Mouse (Mus musculus): ENCODE measurements around the gene Fgf22. TPM values are rescaled to one million over a fixed set of nuclear protein-coding genes. Genes with fewer than 3 reads are reported as not detected.

Fgf22 gene
- polyA plus RNA-seq, 1 experiment from 2014 or later: 2.5 TPM

- H3K27me3 ChIP-seq: peaks cover 59% of the 10 kb centered on the region
- H3K9ac ChIP-seq: peak within 1 kb of the TSS; percentile 1; the same call in 1 of the 2 replicates
Observed at GRCm38 (mm10) chr10:79716254-79716987, 38.5 kb upstream of the Fgf22 start, which contains the start of gene Hcn2. TSS of gene Hcn2 (plus strand) at chr10:79716634.

GRCm38 (mm10) chr10:79716988-79717355, 37.9 kb upstream of the Fgf22 start:
- H3K4me1 ChIP-seq: peaks cover 21% of the 10 kb centered on the region
- H3K4me3 ChIP-seq (replicated peaks): peak overlapping the region; percentile 56
- H3K36me3 ChIP-seq: peaks cover 2% of the 10 kb centered on the region
- peak overlapping the region; percentile 98 for H3K4me2 ChIP-seq (replicated peaks)
- no peaks in the 10 kb centered on the region for H3K9me3 ChIP-seq (replicated peaks)
- peaks cover 59% of the 10 kb centered on the region for H3K27me3 ChIP-seq
- H3K9ac ChIP-seq: peak overlapping the region; percentile 1; the same call in 1 of the 2 replicates
- ATAC-seq (ENCODE audit: insufficient number of reproducible peaks, low FRiP score, low TSS enrichment, low read depth): no peak
- H3K27ac ChIP-seq (replicated peaks): no peak overlapping the region
- WGBS: under 1% methylated on average over 40 of the region's 44 CpGs

More at GRCm38 (mm10) chr10:79716254-79716987, 38.5 kb upstream of the Fgf22 start, which contains the start of gene Hcn2:
- no peak for ATAC-seq (ENCODE audit: insufficient number of reproducible peaks, low FRiP score, low TSS enrichment, low read depth)
- H3K36me3 ChIP-seq: peaks cover 7% of the 10 kb centered on the region
- H3K27ac ChIP-seq (replicated peaks): no peak within 1 kb of the TSS
- H3K4me3 ChIP-seq (replicated peaks): peak within 1 kb of the TSS; percentile 56
- H3K4me1 ChIP-seq: peaks cover 21% of the 10 kb centered on the region
- WGBS: 4% methylated on average over 29 of the region's 91 CpGs
- H3K9me3 ChIP-seq (replicated peaks): no peaks in the 10 kb centered on the region
- peak within 1 kb of the TSS; percentile 98 for H3K4me2 ChIP-seq (replicated peaks)

GRCm38 (mm10) chr10:79717640-79718357, 37.1 kb upstream of the Fgf22 start:
- peak overlapping the region; percentile 56 for H3K4me3 ChIP-seq (replicated peaks)
- ATAC-seq (ENCODE audit: insufficient number of reproducible peaks, low FRiP score, low TSS enrichment, low read depth): no peak
- H3K27me3 ChIP-seq: peaks cover 59% of the 10 kb centered on the region

GRCm38 (mm10) chr10:79721089-79721488, 33.8 kb upstream of the Fgf22 start:
- WGBS: 70% methylated on average over 5 of the region's 5 CpGs
- no peak overlapping the region for H3K9ac ChIP-seq
- no peaks in the 10 kb centered on the region for H3K36me3 ChIP-seq
- peaks cover 22% of the 10 kb centered on the region for H3K4me1 ChIP-seq
- H3K27ac ChIP-seq (replicated peaks): no peak overlapping the region
- H3K9me3 ChIP-seq (replicated peaks): no peaks in the 10 kb centered on the region
- H3K4me3 ChIP-seq (replicated peaks): no peak overlapping the region
- peaks cover 36% of the 10 kb centered on the region for H3K27me3 ChIP-seq
- H3K4me2 ChIP-seq (replicated peaks): no peak overlapping the region
- no peak for ATAC-seq (ENCODE audit: insufficient number of reproducible peaks, low FRiP score, low TSS enrichment, low read depth)

More at GRCm38 (mm10) chr10:79717640-79718357, 37.1 kb upstream of the Fgf22 start:
- Histone ChIP-seq H3K36me3 (no peaks in the 10 kb centered on the region), H3K4me2 (replicated peaks) (peak overlapping the region; percentile 98), H3K9me3 (replicated peaks) (no peaks in the 10 kb centered on the region), H3K27ac (replicated peaks) (no peak overlapping the region), H3K4me1 (peaks cover 25% of the 10 kb centered on the region), H3K9ac (no peak overlapping the region)
- 4% methylated on average over 43 of the region's 43 CpGs for WGBS

- Histone ChIP-seq H3K27ac (replicated peaks) (no peak overlapping the region), H3K4me3 (replicated peaks) (no peak overlapping the region), H3K4me1 (peaks cover 4% of the 10 kb centered on the region; the same call in 1 of the 2 replicates), H3K9me3 (replicated peaks) (no peaks in the 10 kb centered on the region), H3K27me3 (peaks cover 16% of the 10 kb centered on the region), H3K36me3 (no peaks in the 10 kb centered on the region), H3K9ac (no peak overlapping the region), H3K4me2 (replicated peaks) (no peak overlapping the region)
- ATAC-seq (ENCODE audit: insufficient number of reproducible peaks, low FRiP score, low TSS enrichment, low read depth): no peak
- whole genome bisulfite sequencing: 61% methylated on average over 6 of the region's 6 CpGs
Observed at GRCm38 (mm10) chr10:79723047-79723446, 31.8 kb upstream of the Fgf22 start.

- WGBS: 80% methylated on average over 7 of the region's 7 CpGs
- Histone ChIP-seq H3K27ac (replicated peaks) (no peak overlapping the region), H3K4me3 (replicated peaks) (no peak overlapping the region), H3K27me3 (peaks cover 10% of the 10 kb centered on the region), H3K4me1 (peaks cover 4% of the 10 kb centered on the region; the same call in 1 of the 2 replicates), H3K4me2 (replicated peaks) (no peak overlapping the region), H3K9me3 (replicated peaks) (no peaks in the 10 kb centered on the region), H3K36me3 (no peaks in the 10 kb centered on the region), H3K9ac (no peak overlapping the region)
- no peak for ATAC-seq (ENCODE audit: insufficient number of reproducible peaks, low FRiP score, low TSS enrichment, low read depth)
Observed at GRCm38 (mm10) chr10:79723692-79724091, 31.2 kb upstream of the Fgf22 start.

- no peak overlapping the region for H3K4me3 ChIP-seq (replicated peaks)
- H3K27ac ChIP-seq (replicated peaks): no peak overlapping the region
- no peaks in the 10 kb centered on the region; the same call in 1 of the 2 replicates for H3K27me3 ChIP-seq
- H3K9me3 ChIP-seq (replicated peaks): no peaks in the 10 kb centered on the region
- H3K9ac ChIP-seq: no peak overlapping the region
- H3K36me3 ChIP-seq: no peaks in the 10 kb centered on the region
- 32% methylated on average over 11 of the region's 11 CpGs for whole genome bisulfite sequencing
- no peak for ATAC-seq (ENCODE audit: insufficient number of reproducible peaks, low FRiP score, low TSS enrichment, low read depth)
- peaks cover 4% of the 10 kb centered on the region; the same call in 1 of the 2 replicates for H3K4me1 ChIP-seq
- no peak overlapping the region for H3K4me2 ChIP-seq (replicated peaks)
Observed at GRCm38 (mm10) chr10:79726090-79726489, 28.8 kb upstream of the Fgf22 start.

- 71% methylated on average over 28 of the region's 28 CpGs for WGBS
- H3K27me3 ChIP-seq: no peaks in the 10 kb centered on the region
- no peak overlapping the region for H3K4me2 ChIP-seq (replicated peaks)
- no peaks in the 10 kb centered on the region for H3K9me3 ChIP-seq (replicated peaks)
- H3K36me3 ChIP-seq: peaks cover 8% of the 10 kb centered on the region
- no peak overlapping the region for H3K27ac ChIP-seq (replicated peaks)
- no peak overlapping the region for H3K4me3 ChIP-seq (replicated peaks)
- ATAC-seq (ENCODE audit: insufficient number of reproducible peaks, low FRiP score, low TSS enrichment, low read depth): no peak
- no peak overlapping the region for H3K9ac ChIP-seq
- no peaks in the 10 kb centered on the region for H3K4me1 ChIP-seq
Observed at GRCm38 (mm10) chr10:79728323-79729249, 26.3 kb upstream of the Fgf22 start.

- WGBS: 83% methylated on average over 13 of the region's 13 CpGs
- no peaks in the 10 kb centered on the region for H3K4me1 ChIP-seq
- no peak for ATAC-seq (ENCODE audit: insufficient number of reproducible peaks, low FRiP score, low TSS enrichment, low read depth)
- no peaks in the 10 kb centered on the region for H3K9me3 ChIP-seq (replicated peaks)
- H3K4me3 ChIP-seq (replicated peaks): no peak overlapping the region
- H3K4me2 ChIP-seq (replicated peaks): no peak overlapping the region
- H3K27ac ChIP-seq (replicated peaks): no peak overlapping the region
- H3K27me3 ChIP-seq: no peaks in the 10 kb centered on the region
- peaks cover 17% of the 10 kb centered on the region for H3K36me3 ChIP-seq
- no peak overlapping the region for H3K9ac ChIP-seq
Observed at GRCm38 (mm10) chr10:79729357-79729965, 25.4 kb upstream of the Fgf22 start.

GRCm38 (mm10) chr10:79732500-79732899, 22.4 kb upstream of the Fgf22 start:
- H3K4me3 ChIP-seq (replicated peaks): no peak overlapping the region
- no peak overlapping the region for H3K4me2 ChIP-seq (replicated peaks)
- peaks cover 47% of the 10 kb centered on the region for H3K36me3 ChIP-seq
- no peak overlapping the region for H3K27ac ChIP-seq (replicated peaks)
- no peaks in the 10 kb centered on the region for H3K4me1 ChIP-seq
- H3K9me3 ChIP-seq (replicated peaks): peaks cover 9% of the 10 kb centered on the region
- WGBS: 100% methylated on average over 1 of the region's 1 CpGs
- no peaks in the 10 kb centered on the region; the same call in 1 of the 2 replicates for H3K27me3 ChIP-seq
- no peak overlapping the region for H3K9ac ChIP-seq
- ATAC-seq (ENCODE audit: insufficient number of reproducible peaks, low FRiP score, low TSS enrichment, low read depth): no peak

Data from embryonic facial prominence, embryonic 15.5 days (tissue).